Mouse (Mus musculus) mouse trophoblast stem cell (cell line): ENCODE measurements around the gene Slc12a4.
"Not testable (repeated sequence)": the region's sequence is repeated elsewhere in the genome, so short reads cannot be mapped to it uniquely, and the experiment has no call there.

ENCODE experiments used
- in situ Hi-C, 2 experiments: fragments of 300-500 bp; cut with MseI, MboI; formaldehyde crosslinking; loops; 2 replicates in 1 of 2; 3 replicates in 1 of 2; pipeline ENCODE4 v1.15.1; 2025

The Slc12a4 gene

GRCm38 (mm10) chr8:105965905-105966341 is at the start of gene Slc12a4:
Gene Slc12a4 (minus strand): TSS chr8:105966097.
- in situ Hi-C loops = no loop called here

GRCm38 (mm10) chr8:106012203-106012602 is 46.3 kb upstream of the Slc12a4 start:
- in situ Hi-C loops = not testable (repeated sequence)

- in situ Hi-C loops = no loop called here
These were observed 45.7 kb upstream of the Slc12a4 start, which contains the start of gene Ddx28 for GRCm38 (mm10) chr8:106011643-106011986. Gene Ddx28 (minus strand): TSS chr8:106011882.

GRCm38 (mm10) chr8:106010748-106011642 is 45.1 kb upstream of the Slc12a4 start:
- in situ Hi-C loops = no loop called here

- in situ Hi-C loops = not testable (repeated sequence)
These were observed 42.0 kb upstream of the Slc12a4 start for GRCm38 (mm10) chr8:106007891-106008290.

- in situ Hi-C loops = no loop called here
These were observed 41.2 kb upstream of the Slc12a4 start for GRCm38 (mm10) chr8:106007135-106007534.

GRCm38 (mm10) chr8:106006413-106006812 is 40.5 kb upstream of the Slc12a4 start:
- in situ Hi-C loops = no loop called here

- in situ Hi-C loops = no loop called here
These were observed 40.0 kb upstream of the Slc12a4 start, which contains the start of gene Dpep2nb for GRCm38 (mm10) chr8:106005875-106006274. Gene Dpep2nb (minus strand): TSS chr8:106005975.

GRCm38 (mm10) chr8:106004538-106005207 is 38.8 kb upstream of the Slc12a4 start:
- in situ Hi-C loops = no loop called here

GRCm38 (mm10) chr8:106001908-106002307 is 36.0 kb upstream of the Slc12a4 start:
- in situ Hi-C loops = no loop called here

- in situ Hi-C loops = no loop called here
These were observed 33.1 kb upstream of the Slc12a4 start for GRCm38 (mm10) chr8:105998971-105999370.

GRCm38 (mm10) chr8:105996359-105996758 is 30.5 kb upstream of the Slc12a4 start:
- in situ Hi-C loops = no loop called here

- in situ Hi-C loops = no loop called here
These were observed 27.3 kb upstream of the Slc12a4 start for GRCm38 (mm10) chr8:105993226-105993625.

GRCm38 (mm10) chr8:105992499-105992898 is 26.6 kb upstream of the Slc12a4 start:
- in situ Hi-C loops = no loop called here

GRCm38 (mm10) chr8:105991546-105991945 is 25.6 kb upstream of the Slc12a4 start:
- in situ Hi-C loops = no loop called here

GRCm38 (mm10) chr8:105990856-105991387 is 25.0 kb upstream of the Slc12a4 start, which contains the start of gene Dus2:
Gene Dus2 (plus strand): TSS chr8:105991337.
- in situ Hi-C loops = no loop called here

- in situ Hi-C loops = no loop called here
These were observed 22.6 kb upstream of the Slc12a4 start for GRCm38 (mm10) chr8:105988546-105988945.

- in situ Hi-C loops = not testable (repeated sequence)
These were observed 17.5 kb upstream of the Slc12a4 start for GRCm38 (mm10) chr8:105983406-105983805.

GRCm38 (mm10) chr8:105981146-105981545 is 15.2 kb upstream of the Slc12a4 start:
- in situ Hi-C loops = no loop called here

GRCm38 (mm10) chr8:105979325-105979724 is 13.4 kb upstream of the Slc12a4 start, which contains the start of gene Dpep3:
Gene Dpep3 (minus strand): TSS chr8:105979429.
- in situ Hi-C loops = no loop called here

GRCm38 (mm10) chr8:105975363-105975762 is 9.5 kb upstream of the Slc12a4 start:
- in situ Hi-C loops = no loop called here

GRCm38 (mm10) chr8:105971019-105971720 is 5.3 kb upstream of the Slc12a4 start:
- in situ Hi-C loops = no loop called here
